Mouse (Mus musculus): ENCODE results near the gene Dnaic2. TPM values are rescaled to one million over a fixed set of nuclear protein-coding genes. Genes with fewer than 3 reads are reported as not detected.

Gene Dnaic2
- polyA plus RNA-seq, 1 experiment from 2014 or later: 0.50 TPM

DNA sequence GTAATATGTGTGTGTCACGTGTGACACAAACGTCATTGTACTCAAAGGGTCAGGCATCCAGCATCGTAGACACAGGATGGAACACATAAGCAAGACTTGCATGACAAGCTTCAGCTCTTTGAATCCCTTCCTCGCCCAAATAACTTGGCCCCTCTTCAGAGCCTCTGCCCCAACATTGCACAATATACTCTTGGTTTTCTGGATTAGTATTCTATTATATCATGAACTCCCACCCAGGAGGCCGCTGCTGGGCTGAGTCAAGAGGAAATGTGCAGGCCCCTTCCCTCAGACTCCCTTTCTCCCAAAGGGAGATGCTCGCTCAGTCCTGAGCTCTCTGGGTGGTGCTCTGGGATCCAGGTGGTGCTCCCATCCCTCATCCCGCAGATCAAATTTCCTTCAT is 28.7 kb upstream of the Dnaic2 start:
- no peak overlapping the region for H3K4me3 ChIP-seq (ENCODE audit: low read length)
- no peak overlapping the region for H3K9ac ChIP-seq (ENCODE audit: low read depth, low read length)
- no peak overlapping the region for H3K27ac ChIP-seq (ENCODE audit: low read length)
- no peaks in the 10 kb centered on the region for H3K27me3 ChIP-seq (replicated peaks; ENCODE audit: control insufficient read depth, insufficient read depth, low read length)
- ATAC-seq: no peak
- H3K4me1 ChIP-seq (ENCODE audit: control insufficient read depth, insufficient read depth, low read length): no peaks in the 10 kb centered on the region
- H3K4me2 ChIP-seq (ENCODE audit: low read depth, low read length): no peak overlapping the region
- peaks cover 9% of the 10 kb centered on the region for H3K36me3 ChIP-seq (ENCODE audit: control insufficient read depth, insufficient read depth, low read length)
- 93% methylated on average over 7 of the region's 7 CpGs for WGBS
- H3K9me3 ChIP-seq (ENCODE audit: control insufficient read depth, low read length): no peaks in the 10 kb centered on the region

DNA sequence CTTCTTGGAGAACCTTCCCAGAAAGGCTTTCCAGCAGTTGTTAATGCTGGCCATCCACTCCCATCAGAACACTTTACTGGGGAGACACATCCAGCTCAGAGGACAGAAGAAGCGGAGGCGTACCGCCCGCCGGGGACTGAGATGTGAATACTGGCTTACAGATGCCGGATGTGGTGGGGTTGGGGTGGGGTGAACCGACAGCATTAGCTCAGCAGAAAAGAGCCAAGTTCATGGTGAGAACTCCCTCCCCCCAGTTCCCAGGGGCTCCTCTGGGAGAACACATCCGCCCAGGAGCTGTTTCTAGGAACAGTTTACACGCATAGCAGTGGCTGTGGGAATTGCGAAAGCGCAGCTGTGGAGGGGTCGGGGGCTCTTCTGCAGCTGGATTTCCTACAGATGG is 27.7 kb upstream of the Dnaic2 start:
- no peak overlapping the region for H3K27ac ChIP-seq (ENCODE audit: low read length)
- ATAC-seq: peak; percentile 46; the same call in 1 of the 2 replicates
- H3K4me1 ChIP-seq (ENCODE audit: control insufficient read depth, insufficient read depth, low read length): no peaks in the 10 kb centered on the region
- peaks cover 7% of the 10 kb centered on the region; the same call in 1 of the 2 replicates for H3K36me3 ChIP-seq (ENCODE audit: control insufficient read depth, insufficient read depth, low read length)
- H3K9me3 ChIP-seq (ENCODE audit: control insufficient read depth, low read length): no peaks in the 10 kb centered on the region
- H3K4me3 ChIP-seq (ENCODE audit: low read length): no peak overlapping the region
- no peak overlapping the region for H3K9ac ChIP-seq (ENCODE audit: low read depth, low read length)
- no peaks in the 10 kb centered on the region for H3K27me3 ChIP-seq (replicated peaks; ENCODE audit: control insufficient read depth, insufficient read depth, low read length)
- no peak overlapping the region for H3K4me2 ChIP-seq (ENCODE audit: low read depth, low read length)
- WGBS: 70% methylated on average over 12 of the region's 12 CpGs

DNA sequence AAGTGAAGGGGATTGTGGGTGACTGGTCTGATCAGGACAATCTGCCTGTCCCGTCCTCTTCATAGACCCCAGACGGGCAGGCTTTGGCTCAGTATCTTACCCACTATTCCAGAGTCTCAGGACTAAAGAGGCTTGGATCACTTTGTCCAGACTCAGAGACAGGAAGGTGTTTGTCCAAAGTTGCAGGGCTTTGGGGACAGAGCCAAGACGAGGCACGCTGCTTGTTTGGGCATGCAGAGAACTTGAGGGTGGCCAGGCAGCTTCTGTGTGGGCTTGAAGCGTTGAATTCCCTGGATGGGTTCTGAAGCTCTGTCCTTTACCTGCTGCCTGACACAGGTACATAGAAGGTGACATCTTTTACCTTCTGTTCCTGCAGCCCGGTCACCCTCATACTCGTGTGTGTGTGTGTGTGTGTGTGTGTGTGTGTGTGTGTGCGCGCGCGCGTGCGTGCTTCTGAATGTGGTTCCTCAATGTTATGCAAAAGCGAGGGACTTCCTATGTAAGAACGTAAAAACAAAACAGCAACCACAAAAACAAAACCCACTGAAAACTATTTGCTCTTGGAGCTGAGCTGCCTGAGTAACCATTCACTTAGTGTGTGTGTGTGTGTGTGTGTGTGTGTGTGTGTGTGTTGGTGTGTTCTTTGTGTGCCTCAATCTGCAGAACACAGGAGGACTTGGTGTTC is 24.8 kb upstream of the Dnaic2 start:
- no peak for ATAC-seq
- 86% methylated on average over 15 of the region's 15 CpGs for WGBS
- H3K4me3 ChIP-seq (ENCODE audit: low read length): no peak overlapping the region
- H3K9ac ChIP-seq (ENCODE audit: low read depth, low read length): no peak overlapping the region
- no peak overlapping the region for H3K4me2 ChIP-seq (ENCODE audit: low read depth, low read length)
- no peaks in the 10 kb centered on the region for H3K36me3 ChIP-seq (ENCODE audit: control insufficient read depth, insufficient read depth, low read length)
- no peaks in the 10 kb centered on the region for H3K27me3 ChIP-seq (replicated peaks; ENCODE audit: control insufficient read depth, insufficient read depth, low read length)
- H3K9me3 ChIP-seq (ENCODE audit: control insufficient read depth, low read length): no peaks in the 10 kb centered on the region
- no peak overlapping the region for H3K27ac ChIP-seq (ENCODE audit: low read length)
- no peaks in the 10 kb centered on the region for H3K4me1 ChIP-seq (ENCODE audit: control insufficient read depth, insufficient read depth, low read length)

GRCm38 (mm10) chr11:114702996-114703361 is 24.2 kb upstream of the Dnaic2 start:
- no peaks in the 10 kb centered on the region for H3K27me3 ChIP-seq (replicated peaks; ENCODE audit: control insufficient read depth, insufficient read depth, low read length)
- H3K4me1 ChIP-seq (ENCODE audit: control insufficient read depth, insufficient read depth, low read length): no peaks in the 10 kb centered on the region
- H3K9ac ChIP-seq (ENCODE audit: low read depth, low read length): no peak overlapping the region
- H3K4me2 ChIP-seq (ENCODE audit: low read depth, low read length): no peak overlapping the region
- no peak overlapping the region for H3K4me3 ChIP-seq (ENCODE audit: low read length)
- ATAC-seq: no peak
- H3K27ac ChIP-seq (ENCODE audit: low read length): no peak overlapping the region
- no peaks in the 10 kb centered on the region for H3K9me3 ChIP-seq (ENCODE audit: control insufficient read depth, low read length)
- WGBS: 87% methylated on average over 6 of the region's 6 CpGs
- H3K36me3 ChIP-seq (ENCODE audit: control insufficient read depth, insufficient read depth, low read length): no peaks in the 10 kb centered on the region

DNA sequence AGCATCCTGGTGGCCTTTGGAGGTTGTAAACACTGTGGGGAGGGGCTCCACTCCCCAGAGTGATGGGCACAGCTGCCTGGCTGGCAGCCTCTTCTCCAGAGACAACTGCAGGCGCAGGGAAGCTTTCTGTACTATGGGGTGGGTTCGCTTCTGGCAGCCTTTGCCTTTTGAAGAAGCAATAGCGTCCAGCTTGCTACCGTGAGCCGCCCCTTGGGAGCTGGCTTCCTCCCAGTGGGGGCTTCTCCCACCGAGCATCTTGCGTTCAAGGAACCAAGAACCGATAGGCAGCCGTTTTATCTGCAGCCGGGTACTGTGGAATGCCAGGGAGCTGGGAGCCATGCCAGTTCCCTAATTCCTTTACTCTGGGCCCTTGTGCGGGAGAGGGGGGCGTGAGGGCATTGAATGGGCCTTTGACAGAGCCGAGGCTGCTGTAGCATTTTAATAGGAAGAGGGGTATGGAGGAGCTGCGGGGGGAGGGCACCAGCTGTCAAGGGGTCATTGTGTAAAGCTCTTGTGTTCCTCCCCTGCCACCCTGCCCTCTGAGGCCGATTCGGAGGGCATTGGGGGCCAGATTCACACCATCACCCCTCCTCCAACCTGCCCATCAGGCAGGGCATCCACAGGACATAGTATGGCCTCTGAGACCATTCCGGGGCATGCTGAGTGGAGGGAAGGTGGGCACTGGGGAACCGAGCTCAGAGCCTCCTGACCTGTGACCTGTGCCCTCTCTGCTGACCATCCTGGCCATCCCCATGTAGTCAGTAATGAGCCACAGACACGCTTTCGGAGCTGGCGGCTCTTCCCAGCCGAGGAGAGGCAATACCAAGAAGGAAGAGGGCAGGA is 22.9 kb upstream of the Dnaic2 start:
- Histone ChIP-seq H3K9ac (ENCODE audit: low read depth, low read length) (no peak overlapping the region), H3K4me1 (ENCODE audit: control insufficient read depth, insufficient read depth, low read length) (no peaks in the 10 kb centered on the region), H3K27ac (ENCODE audit: low read length) (no peak overlapping the region), H3K27me3 (replicated peaks; ENCODE audit: control insufficient read depth, insufficient read depth, low read length) (no peaks in the 10 kb centered on the region), H3K4me2 (ENCODE audit: low read depth, low read length) (no peak overlapping the region), H3K4me3 (ENCODE audit: low read length) (no peak overlapping the region), H3K9me3 (ENCODE audit: control insufficient read depth, low read length) (no peaks in the 10 kb centered on the region), H3K36me3 (ENCODE audit: control insufficient read depth, insufficient read depth, low read length) (no peaks in the 10 kb centered on the region)
- 62% methylated on average over 22 of the region's 22 CpGs for WGBS
- peak; percentile 52; the same call in 1 of the 2 replicates for ATAC-seq

GRCm38 (mm10) chr11:114706358-114706757 is 20.9 kb upstream of the Dnaic2 start:
- H3K9me3 ChIP-seq (ENCODE audit: control insufficient read depth, low read length): no peaks in the 10 kb centered on the region
- no peak overlapping the region for H3K4me3 ChIP-seq (ENCODE audit: low read length)
- no peaks in the 10 kb centered on the region for H3K4me1 ChIP-seq (ENCODE audit: control insufficient read depth, insufficient read depth, low read length)
- no peak overlapping the region for H3K9ac ChIP-seq (ENCODE audit: low read depth, low read length)
- 81% methylated on average over 5 of the region's 5 CpGs for WGBS
- H3K36me3 ChIP-seq (ENCODE audit: control insufficient read depth, insufficient read depth, low read length): no peaks in the 10 kb centered on the region
- no peak overlapping the region for H3K4me2 ChIP-seq (ENCODE audit: low read depth, low read length)
- H3K27me3 ChIP-seq (replicated peaks; ENCODE audit: control insufficient read depth, insufficient read depth, low read length): no peaks in the 10 kb centered on the region
- ATAC-seq: no peak
- H3K27ac ChIP-seq (ENCODE audit: low read length): no peak overlapping the region

DNA sequence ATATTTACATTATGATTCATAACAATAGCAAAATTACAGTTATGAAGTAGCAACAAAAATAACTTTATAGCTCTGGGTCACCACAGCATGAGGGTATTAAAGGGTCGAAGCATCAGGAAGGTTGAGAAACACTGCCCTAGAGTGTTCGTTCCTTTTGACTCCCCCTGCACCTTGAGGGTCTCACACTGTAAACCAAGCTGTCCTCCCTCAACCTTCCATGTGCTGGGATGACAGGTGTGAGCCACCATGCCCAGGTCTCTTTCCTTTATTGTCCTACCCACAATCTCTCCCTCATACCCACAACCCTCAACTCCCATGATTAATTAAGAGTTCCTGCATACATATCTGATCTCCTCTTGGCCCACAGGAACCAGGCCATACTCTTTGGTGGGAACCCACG is 15.8 kb upstream of the Dnaic2 start:
- 87% methylated on average over 3 of the region's 3 CpGs for WGBS
- no peak overlapping the region for H3K9ac ChIP-seq (ENCODE audit: low read depth, low read length)
- no peak overlapping the region for H3K4me3 ChIP-seq (ENCODE audit: low read length)
- no peak for ATAC-seq
- no peak overlapping the region for H3K27ac ChIP-seq (ENCODE audit: low read length)
- no peaks in the 10 kb centered on the region for H3K27me3 ChIP-seq (replicated peaks; ENCODE audit: control insufficient read depth, insufficient read depth, low read length)
- H3K36me3 ChIP-seq (ENCODE audit: control insufficient read depth, insufficient read depth, low read length): no peaks in the 10 kb centered on the region
- H3K9me3 ChIP-seq (ENCODE audit: control insufficient read depth, low read length): no peaks in the 10 kb centered on the region
- no peak overlapping the region for H3K4me2 ChIP-seq (ENCODE audit: low read depth, low read length)
- H3K4me1 ChIP-seq (ENCODE audit: control insufficient read depth, insufficient read depth, low read length): no peaks in the 10 kb centered on the region

GRCm38 (mm10) chr11:114711861-114712260 is 15.3 kb upstream of the Dnaic2 start:
- no peaks in the 10 kb centered on the region for H3K27me3 ChIP-seq (replicated peaks; ENCODE audit: control insufficient read depth, insufficient read depth, low read length)
- no peaks in the 10 kb centered on the region for H3K4me1 ChIP-seq (ENCODE audit: control insufficient read depth, insufficient read depth, low read length)
- H3K4me2 ChIP-seq (ENCODE audit: low read depth, low read length): no peak overlapping the region
- no peak for ATAC-seq
- H3K9me3 ChIP-seq (ENCODE audit: control insufficient read depth, low read length): no peaks in the 10 kb centered on the region
- WGBS: 76% methylated on average over 12 of the region's 12 CpGs
- no peak overlapping the region for H3K4me3 ChIP-seq (ENCODE audit: low read length)
- H3K27ac ChIP-seq (ENCODE audit: low read length): no peak overlapping the region
- no peaks in the 10 kb centered on the region for H3K36me3 ChIP-seq (ENCODE audit: control insufficient read depth, insufficient read depth, low read length)
- no peak overlapping the region for H3K9ac ChIP-seq (ENCODE audit: low read depth, low read length)

GRCm38 (mm10) chr11:114714526-114714925 is 12.7 kb upstream of the Dnaic2 start:
- Histone ChIP-seq H3K27ac (ENCODE audit: low read length) (no peak overlapping the region), H3K4me1 (ENCODE audit: control insufficient read depth, insufficient read depth, low read length) (no peaks in the 10 kb centered on the region), H3K9me3 (ENCODE audit: control insufficient read depth, low read length) (no peaks in the 10 kb centered on the region), H3K36me3 (ENCODE audit: control insufficient read depth, insufficient read depth, low read length) (no peaks in the 10 kb centered on the region), H3K4me2 (ENCODE audit: low read depth, low read length) (no peak overlapping the region), H3K9ac (ENCODE audit: low read depth, low read length) (no peak overlapping the region), H3K4me3 (ENCODE audit: low read length) (no peak overlapping the region), H3K27me3 (replicated peaks; ENCODE audit: control insufficient read depth, insufficient read depth, low read length) (no peaks in the 10 kb centered on the region)
- 90% methylated on average over 6 of the region's 6 CpGs for WGBS
- no peak for ATAC-seq
